Mouse (Mus musculus): ENCODE measurements at regions not wholly inside any gene's neighbourhood (a gene's known extent, or its start where the extent isn't known, plus 50 kb on each side); places are given as distances from the start of the nearest gene placed in this dataset.

GRCm38 (mm10) chr17:68223170-68223569 is 50.4 kb upstream of the L3mbtl4 start:
- DNase-seq (ENCODE audit: low spot score): no peak
